Mouse (Mus musculus) lung, adult 2 months (tissue): ENCODE data around the gene Acot11.

Experiments used
- CTCF ChIP-seq: fragments of 200-500 bp; IDR thresholded peaks from 2 replicates; pipeline ENCODE4 v1.5.1; 2011; ENCODE audit warnings: mild to moderate bottlenecking, low read length, control low read depth; ENCODE audit not compliant: insufficient read depth
- POLR2A ChIP-seq: fragments of 200-500 bp; IDR thresholded peaks from 2 replicates; pipeline ENCODE4 v1.6.1; 2011; ENCODE audit warnings: low read depth, mild to moderate bottlenecking, control low read depth, low read length, borderline replicate concordance; ENCODE audit errors: extremely low read depth

- TF ChIP-seq POLR2A (no peak), CTCF (no peak)
Measured at GRCm38 (mm10) chr4:106769306-106769705, 35.5 kb downstream of the Acot11 start.
